Mouse (Mus musculus) limb, embryonic 11.5 days (tissue): ENCODE measurements around the gene Gls2. TPM values are rescaled to one million over a fixed set of nuclear protein-coding genes. Genes with fewer than 3 reads are reported as not detected.
"Not testable (repeated sequence)": the region's sequence is repeated elsewhere in the genome, so short reads cannot be mapped to it uniquely, and the experiment has no call there.

Experiments
- ATAC-seq: fragments of 200-750 bp; cut with Nextera tagmentation; 2 replicates; pipeline ENCODE4 v1.8.0; 2017; ENCODE audit warnings: low read depth; ENCODE audit not compliant: insufficient number of reproducible peaks, low FRiP score, low TSS enrichment
- DNase-seq: peaks from one replicate; pipeline ENCODE4 v3.0.0-alpha.2; 2015; ENCODE audit warnings: low spot score
- H3K27ac ChIP-seq: fragments of 300-500 bp; sonication (generic); replicated peaks from 2 replicates; pipeline ENCODE4 v1.5.1; 2014; ENCODE audit warnings: low read depth, mild to moderate bottlenecking, low read length
- H3K27me3 ChIP-seq: fragments of 300-500 bp; sonication (generic); 2 replicates; pipeline ENCODE4 v1.6.1; 2014; ENCODE audit warnings: mild to moderate bottlenecking, low read length, mixed read lengths; ENCODE audit not compliant: control insufficient read depth, insufficient read depth
- H3K36me3 ChIP-seq: fragments of 300-500 bp; sonication (generic); 2 replicates; pipeline ENCODE4 v1.6.1; 2014; ENCODE audit warnings: mild to moderate bottlenecking, low read length, moderate library complexity, mixed read lengths; ENCODE audit not compliant: control insufficient read depth, insufficient read depth
- H3K4me1 ChIP-seq: fragments of 300-500 bp; sonication (generic); 2 replicates; pipeline ENCODE4 v1.6.1; 2014; ENCODE audit warnings: low read length, mixed read lengths; ENCODE audit not compliant: control insufficient read depth, insufficient read depth
- H3K4me2 ChIP-seq: fragments of 300-500 bp; sonication (generic); 2 replicates; pipeline ENCODE4 v1.6.1; 2014; ENCODE audit warnings: low read depth, mild to moderate bottlenecking, moderate library complexity; ENCODE audit not compliant: severe bottlenecking
- H3K4me3 ChIP-seq: fragments of 300-500 bp; sonication (generic); 2 replicates; pipeline ENCODE4 v1.5.1; 2014; ENCODE audit warnings: low read depth, low read length
- H3K9ac ChIP-seq: fragments of 300-500 bp; sonication (generic); 2 replicates; pipeline ENCODE4 v1.6.1; 2014; ENCODE audit warnings: mild to moderate bottlenecking, low read length
- H3K9me3 ChIP-seq: fragments of 300-500 bp; sonication (generic); 2 replicates; pipeline ENCODE4 v1.6.1; 2016; ENCODE audit warnings: low read length; ENCODE audit not compliant: control insufficient read depth
- WGBS: fragments of 180-500 bp; shearing (Covaris S2); extraction: QIAGEN DNeasy Blood & Tissue Kit; methylation state at CpG from one replicate; pipeline ENCODE4 v1.1.7; 2014; 5-methylcytosine and 5-hydroxymethylcytosine counted together
- polyA plus RNA-seq: library from polyadenylated mRNA; unstranded; fragments of >200 nt; fragmentation: Nextera tagmentation; extraction: Ambion mirVana; gene quantifications from 2 replicates; pipeline ENCODE4 v1.2.1, GENCODE M21; 2014

Gene Gls2
- polyA plus RNA-seq, 1 experiment from 2014 or later: 1.6 TPM

GRCm38 (mm10) chr10:128171348-128171747 lies 22.9 kb upstream of the Gls2 start:
- H3K27me3 ChIP-seq, H3K4me3 ChIP-seq, H3K4me2 ChIP-seq, H3K4me1 ChIP-seq, H3K9ac ChIP-seq, H3K9me3 ChIP-seq, H3K27ac ChIP-seq, ATAC-seq, H3K36me3 ChIP-seq, DNase-seq: not testable (repeated sequence)
- WGBS: 97% methylated on average over 10 of the region's 10 CpGs

GRCm38 (mm10) chr10:128175302-128175701 lies 19.0 kb upstream of the Gls2 start:
- peaks cover 12% of the 10 kb centered on the region for H3K4me1 ChIP-seq
- peak overlapping the region; percentile 74 for H3K4me2 ChIP-seq
- H3K4me3 ChIP-seq: peak overlapping the region; percentile 50
- 24% methylated on average over 3 of the region's 3 CpGs for WGBS
- H3K9ac ChIP-seq: peak overlapping the region; percentile 58; the same call in 1 of the 2 replicates
- DNase-seq (no peak), ATAC-seq (no peak)
- H3K9me3 ChIP-seq: no peaks in the 10 kb centered on the region
- no peaks in the 10 kb centered on the region for H3K27me3 ChIP-seq
- 0 out of 2 replicates have a peak overlapping the region, but pooled peaks have one; percentile 8 for H3K27ac ChIP-seq
- H3K36me3 ChIP-seq: no peaks in the 10 kb centered on the region

GRCm38 (mm10) chr10:128175996-128176755 lies 18.1 kb upstream of the Gls2 start:
- DNase-seq (peak; percentile 77), ATAC-seq (peak; percentile 74; the same call in 1 of the 2 replicates)
- Histone ChIP-seq H3K27ac (peak overlapping the region; percentile 8), H3K36me3 (no peaks in the 10 kb centered on the region), H3K4me2 (peak overlapping the region; percentile 74), H3K9me3 (no peaks in the 10 kb centered on the region), H3K9ac (peak overlapping the region; percentile 58), H3K4me1 (peaks cover 12% of the 10 kb centered on the region), H3K27me3 (no peaks in the 10 kb centered on the region), H3K4me3 (peak overlapping the region; percentile 50)
- under 1% methylated on average over 17 of the region's 17 CpGs for WGBS

DNA sequence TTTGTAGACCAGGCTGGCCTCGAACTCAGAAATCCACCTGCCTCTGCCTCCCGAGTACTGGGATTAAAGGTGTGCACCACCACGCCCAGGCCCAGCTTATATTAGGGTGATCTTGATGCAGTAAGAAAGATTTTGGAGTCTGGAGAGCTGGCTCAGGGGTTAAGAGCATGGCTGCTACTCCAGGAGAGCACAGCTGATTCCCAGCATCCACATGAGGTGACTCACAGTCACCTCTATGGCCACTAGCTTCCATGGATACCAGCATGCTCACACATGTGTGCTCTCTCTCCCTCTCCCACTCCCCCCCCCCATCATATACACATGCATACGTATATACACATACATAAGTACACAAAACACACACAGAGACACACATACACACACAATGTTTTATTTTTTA lies 16.9 kb upstream of the Gls2 start:
- Histone ChIP-seq H3K9ac (no peak overlapping the region), H3K4me1 (peaks cover 12% of the 10 kb centered on the region), H3K4me2 (no peak overlapping the region), H3K9me3 (no peaks in the 10 kb centered on the region), H3K36me3 (no peaks in the 10 kb centered on the region), H3K27ac (no peak overlapping the region), H3K4me3 (no peak overlapping the region), H3K27me3 (no peaks in the 10 kb centered on the region)
- DNase-seq (no peak), ATAC-seq (no peak)
- WGBS: 83% methylated on average over 4 of the region's 4 CpGs

DNA sequence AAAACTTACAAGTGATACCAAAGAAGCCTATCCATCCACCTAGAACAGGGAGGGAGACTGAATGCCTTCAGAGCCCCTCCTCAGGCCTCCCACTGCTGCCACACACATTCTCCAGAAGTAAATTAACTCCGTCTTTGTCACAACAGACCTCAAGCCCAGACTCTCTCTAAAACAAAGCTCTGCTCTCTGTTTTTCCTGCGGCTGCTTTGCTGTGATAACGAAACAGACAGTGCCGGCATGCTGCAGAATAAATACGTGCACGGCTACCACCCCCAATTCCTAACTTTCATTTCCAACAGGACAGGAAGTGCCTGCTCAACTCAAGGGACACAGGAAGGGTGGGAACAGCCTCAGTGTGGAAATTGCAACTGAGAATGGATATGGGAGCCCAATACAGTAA lies 14.3 kb upstream of the Gls2 start, which contains the start of gene Rbms2:
Gene Rbms2, minus strand, starts transcription at position 309 of the 400 bp plus-strand sequence.
- Histone ChIP-seq H3K4me2 (peak within 1 kb of the TSS; percentile 13; the same call in 1 of the 2 replicates), H3K4me1 (peaks cover 12% of the 10 kb centered on the region), H3K27me3 (no peaks in the 10 kb centered on the region), H3K9me3 (no peaks in the 10 kb centered on the region), H3K9ac (peak within 1 kb of the TSS; percentile 43; the same call in 1 of the 2 replicates), H3K27ac (peak within 1 kb of the TSS; percentile 52; the same call in 1 of the 2 replicates), H3K4me3 (0 out of 2 replicates have a peak within 1 kb of the TSS, but pooled peaks have one; percentile 16), H3K36me3 (no peaks in the 10 kb centered on the region)
- peak; percentile 31 for DNase-seq
- ATAC-seq: no peak
- WGBS: 2% methylated on average over 6 of the region's 6 CpGs

- WGBS: 97% methylated on average over 2 of the region's 2 CpGs
- ATAC-seq: no peak
- H3K27ac ChIP-seq: no peak overlapping the region
- H3K27me3 ChIP-seq: no peaks in the 10 kb centered on the region
- no peak overlapping the region for H3K9ac ChIP-seq
- no peak for DNase-seq
- H3K4me2 ChIP-seq: no peak overlapping the region
- H3K4me1 ChIP-seq: peaks cover 5% of the 10 kb centered on the region; the same call in 1 of the 2 replicates
- H3K4me3 ChIP-seq: no peak overlapping the region
- no peaks in the 10 kb centered on the region for H3K36me3 ChIP-seq
- H3K9me3 ChIP-seq: no peaks in the 10 kb centered on the region
These were observed 10.0 kb upstream of the Gls2 start for GRCm38 (mm10) chr10:128184296-128184695.

- no peaks in the 10 kb centered on the region for H3K36me3 ChIP-seq
- H3K9me3 ChIP-seq: no peaks in the 10 kb centered on the region
- no peak overlapping the region for H3K27ac ChIP-seq
- ATAC-seq (peak; percentile 11; the same call in 1 of the 2 replicates), DNase-seq (no peak)
- 85% methylated on average over 6 of the region's 6 CpGs for WGBS
- H3K4me3 ChIP-seq: no peak overlapping the region
- no peak overlapping the region for H3K4me2 ChIP-seq
- H3K27me3 ChIP-seq: no peaks in the 10 kb centered on the region
- H3K9ac ChIP-seq: no peak overlapping the region
- H3K4me1 ChIP-seq: no peaks in the 10 kb centered on the region
These were observed 8.8 kb upstream of the Gls2 start for GRCm38 (mm10) chr10:128185277-128185940.

DNA sequence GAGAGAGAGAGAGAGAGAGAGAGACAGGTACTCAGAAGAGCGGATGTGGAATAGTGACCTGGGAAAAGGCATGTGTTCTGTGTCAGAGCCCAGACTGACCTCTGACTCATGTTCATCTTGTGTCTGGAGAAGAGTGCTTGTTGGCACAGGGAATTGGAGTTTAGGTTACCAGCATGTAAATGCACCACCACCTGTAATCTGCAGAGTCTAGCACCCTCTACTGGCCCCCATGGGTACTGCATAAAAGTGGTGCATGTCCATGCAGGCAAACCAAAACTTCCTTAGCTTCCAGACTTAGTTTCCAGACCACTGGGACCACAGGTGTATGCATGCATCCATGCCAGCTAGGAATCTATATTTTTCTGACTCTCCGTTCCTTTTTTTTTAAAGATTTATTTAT lies 8.3 kb upstream of the Gls2 start:
- ATAC-seq: peak; percentile 55
- DNase-seq: peak; percentile 96
- Histone ChIP-seq H3K27ac (no peak overlapping the region), H3K4me2 (no peak overlapping the region), H3K36me3 (no peaks in the 10 kb centered on the region), H3K4me3 (no peak overlapping the region), H3K4me1 (no peaks in the 10 kb centered on the region), H3K9me3 (no peaks in the 10 kb centered on the region), H3K9ac (no peak overlapping the region), H3K27me3 (no peaks in the 10 kb centered on the region)
- WGBS: 67% methylated on average over 2 of the region's 2 CpGs
